Mouse (Mus musculus): ENCODE data around the gene Cdc40. TPM values are rescaled to one million over a fixed set of nuclear protein-coding genes. Genes with fewer than 3 reads are reported as not detected.

The Cdc40 gene
- polyA plus RNA-seq, 1 experiment = 12.5 TPM

DNA sequence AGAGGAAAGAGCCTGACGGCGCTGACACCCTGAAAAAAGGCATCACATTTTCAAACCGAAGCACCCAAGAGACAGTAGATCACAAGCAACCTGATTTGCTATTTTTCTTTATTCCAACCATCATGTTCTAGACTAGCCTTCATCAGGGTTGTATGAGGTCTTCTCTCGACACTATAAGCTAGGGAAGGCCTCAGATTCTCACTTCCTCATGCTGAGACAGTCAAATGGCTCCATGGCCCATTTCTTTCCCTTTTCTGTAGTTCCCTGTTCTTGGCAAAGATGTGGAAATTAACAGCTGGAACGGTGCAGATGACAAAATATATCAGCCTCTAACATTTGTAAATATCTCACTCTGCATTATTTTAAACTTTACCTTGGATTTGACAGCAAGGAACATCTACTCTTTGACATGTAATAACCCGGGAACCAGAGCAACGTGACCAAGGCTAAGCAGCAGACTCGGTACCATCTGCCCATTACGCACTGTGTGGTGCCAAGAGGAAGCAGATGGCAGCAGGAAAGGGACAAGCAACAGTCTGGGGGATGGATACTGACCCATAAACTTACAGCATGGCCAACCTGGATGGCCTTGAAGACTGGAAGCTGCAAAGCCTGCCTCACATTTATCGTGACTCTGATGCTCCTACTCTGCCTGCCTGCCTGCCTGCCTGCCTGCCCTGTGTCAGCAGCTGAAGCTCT is 35.8 kb downstream of the Cdc40 start:
- Histone ChIP-seq H3K4me3 (ENCODE audit: low read depth, low read length) (no peak overlapping the region), H3K36me3 (ENCODE audit: control insufficient read depth, insufficient read depth, low read length) (peaks cover 45% of the 10 kb centered on the region), H3K4me1 (ENCODE audit: control insufficient read depth, insufficient read depth, insufficient read length, low read length) (no peaks in the 10 kb centered on the region), H3K27ac (ENCODE audit: insufficient read depth, low read depth, low read length) (no peak overlapping the region), H3K27me3 (ENCODE audit: control insufficient read depth, insufficient read depth, low read length) (no peaks in the 10 kb centered on the region)
- WGBS = 90% methylated on average over 10 of the region's 10 CpGs
- no peak for TF ChIP-seq CTCF (IDR thresholded peaks at IDR 0.05; ENCODE audit: extremely low read depth, insufficient read length, insufficient replicate concordance, low read depth, low read length)
- no peak for TF ChIP-seq POLR2A (IDR thresholded peaks at IDR 0.05; ENCODE audit: low read depth, low read length)

GRCm38 (mm10) chr10:40845626-40846025 is 37.5 kb downstream of the Cdc40 start:
- Histone ChIP-seq H3K36me3 (ENCODE audit: control insufficient read depth, insufficient read depth, low read length) (peaks cover 56% of the 10 kb centered on the region), H3K4me3 (ENCODE audit: low read depth, low read length) (no peak overlapping the region), H3K4me1 (ENCODE audit: control insufficient read depth, insufficient read depth, insufficient read length, low read length) (no peaks in the 10 kb centered on the region), H3K27me3 (ENCODE audit: control insufficient read depth, insufficient read depth, low read length) (no peaks in the 10 kb centered on the region), H3K27ac (ENCODE audit: insufficient read depth, low read depth, low read length) (no peak overlapping the region)
- 85% methylated on average over 6 of the region's 6 CpGs for WGBS
- no peak for TF ChIP-seq CTCF (IDR thresholded peaks at IDR 0.05; ENCODE audit: extremely low read depth, insufficient read length, insufficient replicate concordance, low read depth, low read length)

DNA sequence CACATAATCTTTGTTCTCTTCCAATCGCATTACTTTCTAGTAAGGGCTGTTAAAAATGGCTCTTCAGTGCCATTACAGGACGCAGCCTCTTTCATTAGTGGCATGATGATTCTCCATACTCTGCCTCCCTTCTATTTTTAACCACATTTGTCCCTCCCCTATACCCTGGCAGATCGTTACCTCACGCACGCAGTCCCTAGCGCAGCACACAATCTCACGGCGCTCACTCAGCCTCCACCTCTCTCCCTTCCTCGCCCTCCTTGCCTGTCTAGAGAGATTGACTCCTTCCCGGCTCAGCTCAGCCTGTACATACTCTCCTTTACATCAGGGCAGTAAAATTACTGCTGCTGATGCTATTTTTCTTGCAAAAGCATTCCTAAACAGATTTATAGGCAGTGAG is 38.6 kb downstream of the Cdc40 start:
- H3K27ac ChIP-seq (ENCODE audit: insufficient read depth, low read depth, low read length) = no peak overlapping the region
- H3K4me3 ChIP-seq (ENCODE audit: low read depth, low read length) = no peak overlapping the region
- WGBS = 88% methylated on average over 10 of the region's 10 CpGs
- TF ChIP-seq POLR2A (IDR thresholded peaks at IDR 0.05; ENCODE audit: low read depth, low read length) = no peak
- TF ChIP-seq CTCF (IDR thresholded peaks at IDR 0.05; ENCODE audit: extremely low read depth, insufficient read length, insufficient replicate concordance, low read depth, low read length) = no peak
- H3K4me1 ChIP-seq (ENCODE audit: control insufficient read depth, insufficient read depth, insufficient read length, low read length) = no peaks in the 10 kb centered on the region
- H3K36me3 ChIP-seq (ENCODE audit: control insufficient read depth, insufficient read depth, low read length) = peaks cover 61% of the 10 kb centered on the region
- H3K27me3 ChIP-seq (ENCODE audit: control insufficient read depth, insufficient read depth, low read length) = no peaks in the 10 kb centered on the region

GRCm38 (mm10) chr10:40843841-40844240 is 39.3 kb downstream of the Cdc40 start:
- TF ChIP-seq POLR2A (IDR thresholded peaks at IDR 0.05; ENCODE audit: low read depth, low read length) (no peak), CTCF (IDR thresholded peaks at IDR 0.05; ENCODE audit: extremely low read depth, insufficient read length, insufficient replicate concordance, low read depth, low read length) (no peak)
- peaks cover 59% of the 10 kb centered on the region for H3K36me3 ChIP-seq (ENCODE audit: control insufficient read depth, insufficient read depth, low read length)
- 93% methylated on average over 5 of the region's 5 CpGs for WGBS

GRCm38 (mm10) chr10:40840086-40840485 is 43.0 kb downstream of the Cdc40 start:
- WGBS = 80% methylated on average over 5 of the region's 5 CpGs
- peaks cover 52% of the 10 kb centered on the region for H3K36me3 ChIP-seq (ENCODE audit: control insufficient read depth, insufficient read depth, low read length)

More at GRCm38 (mm10) chr10:40843841-40844240, 39.3 kb downstream of the Cdc40 start:
- H3K27me3 ChIP-seq (ENCODE audit: control insufficient read depth, insufficient read depth, low read length) = no peaks in the 10 kb centered on the region
- H3K4me1 ChIP-seq (ENCODE audit: control insufficient read depth, insufficient read depth, insufficient read length, low read length) = no peaks in the 10 kb centered on the region
- no peak overlapping the region for H3K27ac ChIP-seq (ENCODE audit: insufficient read depth, low read depth, low read length)
- H3K4me3 ChIP-seq (ENCODE audit: low read depth, low read length) = no peak overlapping the region

GRCm38 (mm10) chr10:40831267-40831666 is 51.8 kb downstream of the Cdc40 start:
- H3K36me3 ChIP-seq (ENCODE audit: control insufficient read depth, insufficient read depth, low read length) = peaks cover 39% of the 10 kb centered on the region
- H3K27me3 ChIP-seq (ENCODE audit: control insufficient read depth, insufficient read depth, low read length) = no peaks in the 10 kb centered on the region
- WGBS = 92% methylated on average over 7 of the region's 7 CpGs
- TF ChIP-seq POLR2A (IDR thresholded peaks at IDR 0.05; ENCODE audit: low read depth, low read length) (no peak), CTCF (IDR thresholded peaks at IDR 0.05; ENCODE audit: extremely low read depth, insufficient read length, insufficient replicate concordance, low read depth, low read length) (no peak)
- H3K27ac ChIP-seq (ENCODE audit: insufficient read depth, low read depth, low read length) = no peak overlapping the region
- no peak overlapping the region for H3K4me3 ChIP-seq (ENCODE audit: low read depth, low read length)
- no peaks in the 10 kb centered on the region for H3K4me1 ChIP-seq (ENCODE audit: control insufficient read depth, insufficient read depth, insufficient read length, low read length)

More at GRCm38 (mm10) chr10:40840086-40840485, 43.0 kb downstream of the Cdc40 start:
- Histone ChIP-seq H3K4me1 (ENCODE audit: control insufficient read depth, insufficient read depth, insufficient read length, low read length) (no peaks in the 10 kb centered on the region), H3K4me3 (ENCODE audit: low read depth, low read length) (no peak overlapping the region), H3K27me3 (ENCODE audit: control insufficient read depth, insufficient read depth, low read length) (no peaks in the 10 kb centered on the region), H3K27ac (ENCODE audit: insufficient read depth, low read depth, low read length) (no peak overlapping the region)
- no peak for TF ChIP-seq POLR2A (IDR thresholded peaks at IDR 0.05; ENCODE audit: low read depth, low read length)
- no peak for TF ChIP-seq CTCF (IDR thresholded peaks at IDR 0.05; ENCODE audit: extremely low read depth, insufficient read length, insufficient replicate concordance, low read depth, low read length)

GRCm38 (mm10) chr10:40830312-40830711 is 52.8 kb downstream of the Cdc40 start:
- TF ChIP-seq POLR2A (IDR thresholded peaks at IDR 0.05; ENCODE audit: low read depth, low read length) = no peak
- TF ChIP-seq CTCF (IDR thresholded peaks at IDR 0.05; ENCODE audit: extremely low read depth, insufficient read length, insufficient replicate concordance, low read depth, low read length) = no peak
- 90% methylated on average over 3 of the region's 3 CpGs for WGBS

More at GRCm38 (mm10) chr10:40830312-40830711, 52.8 kb downstream of the Cdc40 start:
- no peaks in the 10 kb centered on the region for H3K4me1 ChIP-seq (ENCODE audit: control insufficient read depth, insufficient read depth, insufficient read length, low read length)
- H3K36me3 ChIP-seq (ENCODE audit: control insufficient read depth, insufficient read depth, low read length) = peaks cover 33% of the 10 kb centered on the region
- no peak overlapping the region for H3K4me3 ChIP-seq (ENCODE audit: low read depth, low read length)
- no peaks in the 10 kb centered on the region for H3K27me3 ChIP-seq (ENCODE audit: control insufficient read depth, insufficient read depth, low read length)
- no peak overlapping the region for H3K27ac ChIP-seq (ENCODE audit: insufficient read depth, low read depth, low read length)
